Mouse (Mus musculus): ENCODE measurements around the gene Gm13119. TPM values are rescaled to one million over a fixed set of nuclear protein-coding genes. Genes with fewer than 3 reads are reported as not detected.

The Gm13119 gene
- polyA plus RNA-seq, 1 experiment from 2014 or later: not detected

Other genes starting within 250 kb of the Gm13119 start
- not detected in 2 replicates for gene Oog3, start 195.3 kb upstream of the Gm13119 start, polyA plus RNA-seq (2016; fragmentation: Nextera tagmentation; extraction: Ambion mirVana)
- not detected in 2 replicates for gene Oog2, start 167.2 kb upstream of the Gm13119 start, polyA plus RNA-seq (2016; fragmentation: Nextera tagmentation; extraction: Ambion mirVana)
- not detected in 2 replicates for gene C87977, start 144.6 kb upstream of the Gm13119 start, polyA plus RNA-seq (2016; fragmentation: Nextera tagmentation; extraction: Ambion mirVana)
- not detected in 2 replicates for gene Pramel5, start 77.5 kb upstream of the Gm13119 start, polyA plus RNA-seq (2016; fragmentation: Nextera tagmentation; extraction: Ambion mirVana)
- not detected in 2 replicates for gene Gm13128, start 27.7 kb upstream of the Gm13119 start, polyA plus RNA-seq (2016; fragmentation: Nextera tagmentation; extraction: Ambion mirVana)
- not detected in 2 replicates for gene Pramef20, start 20.0 kb downstream of the Gm13119 start, polyA plus RNA-seq (2016; fragmentation: Nextera tagmentation; extraction: Ambion mirVana)
- gene Pramef12, start 50.5 kb downstream of the Gm13119 start, polyA plus RNA-seq (2016; fragmentation: Nextera tagmentation; extraction: Ambion mirVana): 0.14 TPM in 1 of 2 replicates, not detected in the other
- not detected in 2 replicates for gene 1700012P22Rik, start 80.8 kb downstream of the Gm13119 start, polyA plus RNA-seq (2016; fragmentation: Nextera tagmentation; extraction: Ambion mirVana)
- gene Gm9944, start 95.4 kb downstream of the Gm13119 start, polyA plus RNA-seq (2016; fragmentation: Nextera tagmentation; extraction: Ambion mirVana): not detected in 2 replicates
- not detected in 2 replicates for gene Aadacl3, start 105.8 kb downstream of the Gm13119 start, polyA plus RNA-seq (2016; fragmentation: Nextera tagmentation; extraction: Ambion mirVana)
- not detected in 2 replicates for gene 9430007A20Rik, start 161.9 kb downstream of the Gm13119 start, polyA plus RNA-seq (2016; fragmentation: Nextera tagmentation; extraction: Ambion mirVana)
- not detected in 2 replicates for gene Gm13124, start 207.2 kb downstream of the Gm13119 start, polyA plus RNA-seq (2016; fragmentation: Nextera tagmentation; extraction: Ambion mirVana)

All from embryonic facial prominence, embryonic 12.5 days (tissue).